Mouse (Mus musculus) hindbrain, embryonic 12.5 days (tissue): Measurements from ENCODE around the gene Zfp423. TPM values are rescaled to one million over a fixed set of nuclear protein-coding genes. Genes with fewer than 3 reads are reported as not detected.

Source experiments
- ATAC-seq: fragments of 200-750 bp; cut with Nextera tagmentation; 2 replicates; pipeline ENCODE4 v1.8.0; 2017; ENCODE audit warnings: moderate TSS enrichment; ENCODE audit not compliant: low FRiP score
- H3K27ac ChIP-seq: fragments of 300-500 bp; sonication (generic); 2 replicates; pipeline ENCODE4 v1.5.1; 2016; ENCODE audit warnings: mild to moderate bottlenecking
- H3K27me3 ChIP-seq: fragments of 300-500 bp; sonication (generic); 2 replicates; pipeline ENCODE4 v1.6.1; 2016; ENCODE audit warnings: mild to moderate bottlenecking
- H3K36me3 ChIP-seq: fragments of 300-500 bp; sonication (generic); 2 replicates; pipeline ENCODE4 v1.6.1; 2016; ENCODE audit warnings: mild to moderate bottlenecking
- H3K4me1 ChIP-seq: fragments of 300-500 bp; sonication (generic); 2 replicates; pipeline ENCODE4 v1.6.1; 2016
- H3K4me2 ChIP-seq: fragments of 300-500 bp; sonication (generic); replicated peaks from 2 replicates; pipeline ENCODE4 v1.6.1; 2016; ENCODE audit warnings: mild to moderate bottlenecking
- H3K4me3 ChIP-seq: fragments of 300-500 bp; sonication (generic); 2 replicates; pipeline ENCODE4 v1.5.1; 2016; ENCODE audit warnings: mild to moderate bottlenecking
- H3K9ac ChIP-seq: fragments of 300-500 bp; sonication (generic); 2 replicates; pipeline ENCODE4 v1.6.1; 2016; ENCODE audit warnings: mild to moderate bottlenecking, moderate library complexity
- H3K9me3 ChIP-seq: fragments of 300-500 bp; sonication (generic); replicated peaks from 2 replicates; pipeline ENCODE4 v1.6.1; 2016; ENCODE audit warnings: mild to moderate bottlenecking
- WGBS: fragments of 180-500 bp; shearing (Covaris S2); methylation state at CpG from one replicate; pipeline ENCODE4 v1.1.7; 2016; 5-methylcytosine and 5-hydroxymethylcytosine counted together
- polyA plus RNA-seq: library from polyadenylated mRNA; unstranded; fragments of >200 nt; fragmentation: Nextera tagmentation; extraction: Ambion mirVana; gene quantifications from 2 replicates; pipeline ENCODE4 v1.2.1, GENCODE M21; 2016

Gene Zfp423
- polyA plus RNA-seq, 1 experiment from 2014 or later, result 58.1 TPM

GRCm38 (mm10) chr8:87939308-87939936, 20.0 kb downstream of the Zfp423 start:
- peak overlapping the region; percentile 48 for H3K4me2 ChIP-seq
- no peaks in the 10 kb centered on the region; the same call in 1 of the 2 replicates for H3K36me3 ChIP-seq
- H3K27me3 ChIP-seq, result no peaks in the 10 kb centered on the region
- H3K4me1 ChIP-seq, result peaks cover 62% of the 10 kb centered on the region
- H3K4me3 ChIP-seq, result peak overlapping the region; percentile 7; the same call in 1 of the 2 replicates
- peak; percentile 1; the same call in 1 of the 2 replicates for ATAC-seq
- WGBS, result 16% methylated on average over 6 of the region's 8 CpGs
- H3K27ac ChIP-seq, result peak overlapping the region; percentile 82
- H3K9me3 ChIP-seq, result no peaks in the 10 kb centered on the region
- peak overlapping the region; percentile 48 for H3K9ac ChIP-seq

- Histone ChIP-seq H3K27me3 (no peaks in the 10 kb centered on the region), H3K4me2 (peak overlapping the region; percentile 48), H3K4me1 (peaks cover 62% of the 10 kb centered on the region), H3K27ac (peak overlapping the region; percentile 82), H3K36me3 (no peaks in the 10 kb centered on the region; the same call in 1 of the 2 replicates), H3K4me3 (peak overlapping the region; percentile 7; the same call in 1 of the 2 replicates), H3K9me3 (no peaks in the 10 kb centered on the region), H3K9ac (peak overlapping the region; percentile 48)
- ATAC-seq, result peak; percentile 79
- 2% methylated on average over 20 of the region's 20 CpGs for WGBS
Observed at GRCm38 (mm10) chr8:87938351-87939232, 20.8 kb downstream of the Zfp423 start.

- 55% methylated on average over 3 of the region's 3 CpGs for WGBS
- Histone ChIP-seq H3K4me3 (no peak overlapping the region), H3K27me3 (no peaks in the 10 kb centered on the region), H3K4me1 (peaks cover 72% of the 10 kb centered on the region), H3K9ac (no peak overlapping the region), H3K27ac (0 out of 2 replicates have a peak overlapping the region, but pooled peaks have one; percentile 82), H3K36me3 (no peaks in the 10 kb centered on the region), H3K4me2 (no peak overlapping the region), H3K9me3 (no peaks in the 10 kb centered on the region)
- ATAC-seq, result no peak
Observed at GRCm38 (mm10) chr8:87937211-87937610, 22.2 kb downstream of the Zfp423 start.

DNA sequence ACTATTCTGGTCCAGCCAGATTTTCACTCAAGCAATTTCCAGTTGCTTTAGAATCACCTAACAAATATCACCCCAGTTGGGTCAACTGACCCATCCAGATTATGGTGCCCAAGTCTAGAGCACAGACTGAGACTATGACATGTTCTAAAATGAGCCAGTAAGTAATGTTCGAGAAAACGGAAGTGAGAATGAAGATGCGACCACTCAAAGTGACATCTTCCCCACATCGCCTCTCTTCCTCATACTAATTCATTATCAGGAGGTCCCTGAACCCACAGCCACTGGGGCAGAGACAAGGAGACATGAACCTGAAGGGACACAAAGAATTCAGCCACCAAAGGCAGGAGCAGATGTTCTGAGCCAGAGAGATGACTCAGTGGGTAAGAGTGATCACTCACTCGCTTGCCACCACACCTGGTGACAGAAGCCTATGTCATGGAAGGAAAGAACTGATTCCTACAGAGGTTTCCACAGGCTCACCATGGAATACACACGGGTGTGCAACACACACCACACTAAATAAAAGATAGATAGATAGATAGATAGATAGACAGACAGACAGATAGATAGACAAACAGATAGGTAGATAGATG, 24.2 kb downstream of the Zfp423 start:
- H3K27ac ChIP-seq, result no peak overlapping the region
- no peaks in the 10 kb centered on the region for H3K27me3 ChIP-seq
- H3K4me3 ChIP-seq, result no peak overlapping the region
- peaks cover 65% of the 10 kb centered on the region for H3K4me1 ChIP-seq
- no peaks in the 10 kb centered on the region for H3K36me3 ChIP-seq
- WGBS, result 91% methylated on average over 6 of the region's 6 CpGs
- H3K4me2 ChIP-seq, result no peak overlapping the region
- H3K9me3 ChIP-seq, result no peaks in the 10 kb centered on the region
- no peak for ATAC-seq
- no peak overlapping the region for H3K9ac ChIP-seq

DNA sequence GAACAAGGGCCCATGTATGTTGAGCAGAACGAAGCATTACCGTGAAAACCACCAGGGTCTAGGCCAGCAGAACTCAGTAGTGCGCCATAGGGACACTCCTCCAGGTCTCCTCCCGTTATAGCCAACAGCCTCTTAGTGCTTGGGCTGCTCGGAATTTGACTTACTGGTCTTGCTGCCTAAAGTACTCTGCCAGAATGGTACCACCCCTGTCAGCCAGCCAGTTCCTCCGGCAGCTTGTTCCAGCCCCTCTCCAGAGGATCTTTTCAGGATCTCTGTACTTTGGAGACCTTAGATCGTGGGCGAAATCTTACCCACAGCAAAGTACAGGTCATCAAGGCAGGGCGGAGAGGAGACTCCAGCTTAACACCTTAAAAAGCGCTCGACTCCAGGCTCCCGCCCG, 25.2 kb downstream of the Zfp423 start:
- H3K27ac ChIP-seq, result peak overlapping the region; percentile 35; the same call in 1 of the 2 replicates
- WGBS, result 61% methylated on average over 13 of the region's 13 CpGs
- no peaks in the 10 kb centered on the region for H3K36me3 ChIP-seq
- H3K9ac ChIP-seq, result no peak overlapping the region
- no peak for ATAC-seq
- H3K9me3 ChIP-seq, result no peaks in the 10 kb centered on the region
- no peaks in the 10 kb centered on the region for H3K27me3 ChIP-seq
- H3K4me3 ChIP-seq, result no peak overlapping the region
- H3K4me2 ChIP-seq, result no peak overlapping the region
- peaks cover 61% of the 10 kb centered on the region for H3K4me1 ChIP-seq

GRCm38 (mm10) chr8:87933752-87934151, 25.6 kb downstream of the Zfp423 start:
- Histone ChIP-seq H3K36me3 (no peaks in the 10 kb centered on the region), H3K27me3 (no peaks in the 10 kb centered on the region), H3K9ac (no peak overlapping the region), H3K4me2 (0 out of 2 replicates have a peak overlapping the region, but pooled peaks have one; percentile 3), H3K27ac (peak overlapping the region; percentile 30; the same call in 1 of the 2 replicates), H3K9me3 (no peaks in the 10 kb centered on the region), H3K4me3 (no peak overlapping the region), H3K4me1 (peaks cover 59% of the 10 kb centered on the region)
- ATAC-seq, result no peak
- 45% methylated on average over 8 of the region's 8 CpGs for WGBS

DNA sequence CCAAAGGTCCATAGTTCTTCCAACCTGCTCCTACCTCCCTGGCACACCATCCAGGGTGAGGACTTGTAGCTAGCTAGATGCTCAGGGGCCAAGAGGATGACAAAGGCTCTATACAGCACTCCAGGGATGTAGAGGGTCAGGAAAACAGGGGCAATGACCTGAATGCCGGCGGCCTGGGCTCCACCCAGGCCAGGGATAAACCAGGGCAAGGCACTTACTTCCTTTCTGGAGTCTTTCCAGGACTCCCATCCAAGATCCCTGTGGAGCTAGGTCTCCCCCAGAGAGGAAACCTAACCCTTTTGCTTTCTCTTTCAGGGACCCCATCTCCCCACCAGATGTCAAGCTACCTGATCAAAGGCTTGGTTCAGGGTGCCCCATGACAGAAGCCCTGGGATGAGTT, 30.5 kb downstream of the Zfp423 start:
- H3K9ac ChIP-seq, result no peak overlapping the region
- no peaks in the 10 kb centered on the region for H3K9me3 ChIP-seq
- ATAC-seq, result no peak
- no peaks in the 10 kb centered on the region for H3K27me3 ChIP-seq
- WGBS, result 30% methylated on average over 2 of the region's 2 CpGs
- H3K4me3 ChIP-seq, result no peak overlapping the region
- H3K27ac ChIP-seq, result peak overlapping the region; percentile 26
- H3K36me3 ChIP-seq, result no peaks in the 10 kb centered on the region
- no peak overlapping the region for H3K4me2 ChIP-seq
- H3K4me1 ChIP-seq, result peaks cover 50% of the 10 kb centered on the region

GRCm38 (mm10) chr8:87927034-87927830, 32.2 kb downstream of the Zfp423 start:
- H3K4me1 ChIP-seq, result peaks cover 42% of the 10 kb centered on the region
- H3K9me3 ChIP-seq, result no peaks in the 10 kb centered on the region
- H3K36me3 ChIP-seq, result no peaks in the 10 kb centered on the region
- ATAC-seq, result no peak
- H3K27me3 ChIP-seq, result no peaks in the 10 kb centered on the region
- no peak overlapping the region for H3K4me3 ChIP-seq
- 53% methylated on average over 10 of the region's 10 CpGs for WGBS
- peak overlapping the region; percentile 60 for H3K27ac ChIP-seq
- no peak overlapping the region for H3K9ac ChIP-seq
- H3K4me2 ChIP-seq, result no peak overlapping the region

- no peak for ATAC-seq
- no peak overlapping the region for H3K4me2 ChIP-seq
- peaks cover 46% of the 10 kb centered on the region for H3K4me1 ChIP-seq
- H3K4me3 ChIP-seq, result no peak overlapping the region
- no peaks in the 10 kb centered on the region for H3K9me3 ChIP-seq
- H3K36me3 ChIP-seq, result 0 out of 2 replicates have a peak, but pooled peaks cover 3% of the 10 kb centered on the region
- H3K27ac ChIP-seq, result 0 out of 2 replicates have a peak overlapping the region, but pooled peaks have one; percentile 23
- no peak overlapping the region for H3K9ac ChIP-seq
- whole genome bisulfite sequencing, result 74% methylated on average over 7 of the region's 7 CpGs
- H3K27me3 ChIP-seq, result no peaks in the 10 kb centered on the region
Observed at GRCm38 (mm10) chr8:87926098-87926890, 33.1 kb downstream of the Zfp423 start.

DNA sequence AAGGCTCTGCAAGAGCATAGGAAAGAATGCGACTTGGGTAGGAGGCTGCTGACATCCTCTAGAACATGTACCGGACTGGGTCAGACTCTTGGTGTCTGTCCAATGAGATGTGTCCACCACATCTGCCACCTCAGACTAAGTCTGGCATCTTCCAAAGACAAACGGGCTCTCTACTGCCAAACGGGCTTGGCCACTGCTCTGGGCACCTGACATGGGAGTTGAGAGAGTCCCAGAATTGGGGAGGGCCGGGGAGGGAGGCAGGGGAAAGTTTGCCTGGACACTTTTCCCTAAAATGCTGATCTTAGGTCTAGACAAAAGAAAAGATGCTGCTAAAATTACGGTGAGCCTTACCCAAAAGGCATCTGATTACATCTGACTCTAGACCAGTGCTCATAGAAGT, 36.5 kb downstream of the Zfp423 start:
- WGBS, result 85% methylated on average over 6 of the region's 6 CpGs
- H3K4me2 ChIP-seq, result no peak overlapping the region

DNA sequence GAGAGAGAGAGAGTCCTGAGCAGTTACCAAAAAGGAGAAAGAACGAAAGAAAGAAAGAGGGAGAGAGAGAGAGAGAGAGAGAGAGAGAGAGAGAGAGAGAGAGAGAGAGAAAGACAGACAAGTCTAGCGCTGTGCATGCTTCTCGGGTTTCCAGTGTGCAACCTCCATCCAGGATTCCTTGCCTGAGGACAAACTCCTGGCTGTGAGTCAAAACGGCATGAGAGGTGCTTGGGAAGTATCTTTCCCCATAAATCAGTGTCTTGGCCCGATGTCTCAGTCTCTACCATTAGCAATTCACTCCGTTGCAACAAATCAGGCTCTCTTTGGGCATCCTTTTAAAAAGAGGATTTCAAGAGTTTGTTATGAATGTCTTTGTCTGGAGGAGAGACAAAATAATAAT, 36.9 kb downstream of the Zfp423 start:
- Histone ChIP-seq H3K4me3 (no peak overlapping the region), H3K9ac (no peak overlapping the region), H3K9me3 (no peaks in the 10 kb centered on the region), H3K27me3 (no peaks in the 10 kb centered on the region), H3K4me1 (peaks cover 49% of the 10 kb centered on the region), H3K36me3 (0 out of 2 replicates have a peak, but pooled peaks cover 3% of the 10 kb centered on the region), H3K27ac (no peak overlapping the region), H3K4me2 (no peak overlapping the region)
- 69% methylated on average over 6 of the region's 6 CpGs for WGBS
- no peak for ATAC-seq

More for the DNA sequence above, 36.5 kb downstream of the Zfp423 start:
- Histone ChIP-seq H3K27me3 (no peaks in the 10 kb centered on the region), H3K27ac (no peak overlapping the region), H3K4me1 (peaks cover 48% of the 10 kb centered on the region), H3K9ac (no peak overlapping the region), H3K4me3 (no peak overlapping the region), H3K9me3 (no peaks in the 10 kb centered on the region), H3K36me3 (0 out of 2 replicates have a peak, but pooled peaks cover 3% of the 10 kb centered on the region)
- no peak for ATAC-seq
